Mouse (Mus musculus) thymus, postnatal 36 days (tissue): ENCODE measurements at regions not wholly inside any gene's neighbourhood (a gene's known extent, or its start where the extent isn't known, plus 50 kb on each side); places are given as distances from the start of the nearest gene placed in this dataset.
A peak's percentile ranks its signal among the peaks of the same experiment; 100 is the strongest.

Source experiments
- DNase-seq, 2 experiments: peaks; one replicate each; pipeline ENCODE4 v3.0.0; 2022; ENCODE audit warnings: mixed read lengths in 2 of 2

DNA sequence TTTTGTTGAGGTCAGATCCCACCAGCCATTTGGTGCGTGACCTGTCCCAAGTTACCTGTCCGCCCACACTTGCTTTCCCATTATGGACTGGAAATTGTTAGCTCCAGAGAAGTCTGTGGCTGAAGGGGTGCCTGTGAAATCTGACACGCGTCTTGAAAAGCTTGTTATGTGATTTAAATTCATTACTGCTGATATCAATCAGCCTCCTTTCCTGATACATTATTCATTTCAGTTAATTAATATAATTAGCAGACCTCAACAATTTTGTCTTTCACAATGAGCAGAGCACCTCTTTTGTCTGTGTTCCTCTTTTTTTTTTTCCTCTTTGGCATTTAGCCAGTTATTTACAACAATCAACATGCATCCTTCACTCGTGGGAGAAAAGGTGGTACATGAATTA, 58.6 kb upstream of the Grip1 start:
- DNase-seq = no peak

DNA sequence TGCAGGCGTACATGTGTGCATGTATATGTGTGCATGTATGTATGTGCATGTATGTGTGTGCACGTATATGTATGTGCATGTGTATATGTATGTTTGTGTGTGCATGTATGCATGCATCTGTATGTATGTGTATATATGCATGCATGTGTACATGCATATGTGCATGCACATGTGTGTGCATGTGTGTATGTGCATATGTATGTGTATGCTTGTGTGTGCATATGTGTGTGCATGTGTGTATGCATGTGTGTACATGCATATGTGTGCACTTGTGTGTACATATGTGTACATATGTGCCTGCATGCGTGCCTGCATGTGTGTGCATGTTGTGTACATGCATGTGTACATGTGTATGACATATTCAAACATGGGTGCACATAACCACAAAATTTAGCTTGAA, 65.7 kb upstream of the Grip1 start:
- no peak for DNase-seq

DNA sequence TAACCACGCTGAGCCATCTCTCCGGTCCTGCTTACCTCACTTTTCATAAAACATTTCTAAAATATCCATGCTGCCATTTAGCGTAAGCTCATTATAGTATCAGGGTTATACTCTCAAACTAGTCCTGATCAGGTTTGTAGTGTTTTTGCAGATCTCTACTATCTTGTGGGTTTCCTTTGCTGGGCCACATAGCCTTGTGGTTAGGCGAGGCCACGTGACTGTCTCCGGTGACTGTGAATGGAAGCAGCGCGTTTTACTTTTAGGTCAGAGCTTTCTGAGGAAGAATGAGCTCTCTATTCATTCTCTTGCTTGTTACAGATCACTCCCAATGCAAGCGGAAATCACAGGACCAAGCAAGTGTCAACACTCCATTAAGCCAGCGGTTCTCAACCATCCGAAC, 71.4 kb upstream of the Grip1 start:
- DNase-seq = peak; percentile 28 to 37

DNA sequence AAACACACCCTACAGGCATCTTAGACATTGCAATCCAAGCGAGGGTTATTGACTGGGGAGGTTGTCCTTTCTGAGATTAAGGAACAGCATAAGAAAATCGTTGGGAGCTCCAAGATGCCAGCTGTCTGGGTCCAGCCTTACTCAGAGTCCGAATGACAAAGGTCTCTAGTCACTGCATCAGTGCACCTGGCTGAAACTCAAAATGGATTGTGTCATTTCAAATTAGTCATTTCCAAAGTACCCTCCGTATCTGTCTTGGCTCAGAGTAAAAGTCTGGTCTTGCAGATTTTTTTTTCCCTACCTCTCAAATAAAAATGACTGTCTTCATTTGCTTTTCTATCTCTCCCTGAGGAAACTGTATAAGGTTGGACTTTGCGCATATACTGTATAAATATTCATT, 85.1 kb upstream of the Grip1 start:
- no peak for DNase-seq

DNA sequence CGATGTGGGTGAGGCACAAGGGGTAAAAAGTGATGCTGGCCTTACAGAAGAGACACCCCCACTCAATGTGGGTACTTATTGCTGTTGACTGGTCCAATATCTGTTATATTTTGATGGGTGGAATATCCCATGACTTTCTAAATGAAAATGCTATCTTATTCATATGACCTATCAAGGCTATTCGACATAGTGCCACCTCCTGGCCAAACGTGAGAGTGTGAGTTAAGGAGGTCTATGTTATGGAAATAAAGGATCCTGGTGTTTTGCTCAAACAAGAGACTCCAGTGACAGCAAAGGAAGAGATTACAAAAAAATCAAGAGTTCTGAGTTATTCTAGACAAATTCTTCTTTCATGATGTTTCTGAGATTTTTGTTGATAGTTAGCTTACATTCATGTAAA, 90.0 kb upstream of the Grip1 start:
- DNase-seq = peak; percentile 11 to 18

DNA sequence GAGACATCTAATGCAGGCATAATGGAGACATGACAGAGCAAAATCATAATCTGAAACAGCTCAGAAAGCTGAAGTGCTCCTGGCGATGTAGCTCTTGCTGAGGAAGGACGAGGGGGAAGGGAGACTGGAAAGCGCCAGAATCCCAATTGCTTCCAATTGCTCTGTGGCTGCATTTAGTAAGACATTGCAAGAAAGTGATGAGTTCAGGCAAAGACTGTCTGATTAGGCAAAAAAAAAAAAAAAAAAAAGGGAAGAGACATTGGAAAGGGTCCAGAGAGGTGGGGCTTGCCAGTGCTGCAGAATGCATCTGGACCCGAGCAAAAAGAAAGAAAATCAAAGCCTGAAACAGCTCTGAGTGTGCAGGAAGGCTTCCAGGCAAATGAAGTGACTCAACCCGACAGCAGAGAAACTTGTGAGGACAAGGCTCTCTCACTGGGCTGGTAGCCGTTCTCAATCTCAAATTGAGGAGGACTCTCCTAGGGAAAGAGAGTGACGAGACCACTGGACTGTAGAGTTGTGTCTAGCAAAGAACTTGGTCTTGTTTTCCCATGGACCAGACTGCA, 94.8 kb upstream of the Grip1 start:
- no peak for DNase-seq

DNA sequence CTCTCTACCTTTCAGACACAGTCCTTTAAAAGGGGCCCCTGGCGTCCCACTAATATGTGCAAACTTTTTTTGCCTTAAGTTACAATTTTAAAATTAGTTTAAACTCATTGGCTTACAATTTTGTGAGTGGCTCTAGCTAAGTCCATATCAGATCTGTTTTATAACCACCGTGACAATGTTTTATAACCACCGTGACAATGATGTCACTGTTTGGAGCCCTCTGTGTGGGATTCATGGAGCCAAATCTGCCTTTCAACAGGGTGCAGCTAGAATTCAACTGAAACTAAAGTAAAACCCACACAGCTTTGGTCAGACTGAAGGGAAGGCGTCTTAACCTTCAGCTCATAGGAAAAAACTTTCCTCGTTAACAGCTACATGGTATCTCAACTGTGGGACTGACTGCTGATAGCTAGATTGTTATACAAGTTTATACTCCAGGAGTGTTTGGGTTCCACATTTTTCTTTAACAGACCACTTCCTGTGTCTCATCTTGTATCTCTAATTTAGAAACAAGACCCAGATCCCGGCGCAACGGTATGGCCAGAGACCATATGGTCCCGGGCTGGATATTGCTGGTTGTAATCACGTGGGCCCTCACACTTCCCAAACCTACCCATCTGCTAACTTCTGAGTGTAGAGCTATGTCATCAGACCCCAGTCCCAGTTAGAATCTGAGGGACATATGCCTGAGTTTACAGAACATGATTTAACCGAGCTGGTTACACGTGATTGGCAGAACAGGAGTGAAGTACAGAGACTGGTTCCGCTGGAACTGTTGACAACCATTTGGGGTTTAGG, 102.7 kb upstream of the Cand1 start:
- DNase-seq = no peak

DNA sequence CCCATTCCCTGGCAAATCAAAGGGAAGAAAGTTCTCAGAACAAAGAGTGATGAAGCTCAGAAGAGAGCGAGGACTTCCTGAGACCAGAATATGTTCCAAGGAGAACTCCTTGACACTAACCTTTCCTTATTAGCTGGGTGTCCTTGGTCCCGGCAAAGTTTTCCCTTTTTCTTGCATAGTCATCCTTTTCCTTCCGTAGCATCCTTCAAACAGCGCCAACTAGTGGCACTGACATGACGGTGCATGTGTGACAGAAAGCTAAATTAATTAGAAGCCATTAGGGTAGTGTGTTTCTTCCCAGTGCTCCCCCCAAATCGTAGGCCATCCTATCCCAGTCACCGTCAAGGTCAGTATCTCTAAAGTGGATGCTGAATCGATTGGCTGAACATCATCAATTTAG, 100.5 kb upstream of the Cand1 start:
- DNase-seq = no peak

DNA sequence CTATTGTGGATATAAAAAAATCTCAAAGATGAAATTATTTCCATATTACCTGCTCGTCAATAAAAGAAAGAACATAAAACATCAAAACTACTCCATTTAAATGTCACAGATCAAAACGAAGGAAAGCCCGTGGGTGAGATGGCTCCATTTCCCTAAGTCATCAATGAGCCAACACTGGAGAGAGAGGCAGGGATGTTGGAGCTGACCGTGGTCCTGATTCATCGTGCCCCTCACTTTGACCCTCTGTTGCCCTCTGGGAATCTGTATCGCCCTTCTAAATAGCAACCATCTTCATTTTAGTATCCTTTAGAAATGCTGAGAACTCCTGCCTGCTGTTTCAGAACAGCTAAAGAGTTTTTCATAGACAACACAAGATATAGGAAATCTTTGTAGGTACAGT, 87.1 kb upstream of the Cand1 start:
- no peak for DNase-seq

DNA sequence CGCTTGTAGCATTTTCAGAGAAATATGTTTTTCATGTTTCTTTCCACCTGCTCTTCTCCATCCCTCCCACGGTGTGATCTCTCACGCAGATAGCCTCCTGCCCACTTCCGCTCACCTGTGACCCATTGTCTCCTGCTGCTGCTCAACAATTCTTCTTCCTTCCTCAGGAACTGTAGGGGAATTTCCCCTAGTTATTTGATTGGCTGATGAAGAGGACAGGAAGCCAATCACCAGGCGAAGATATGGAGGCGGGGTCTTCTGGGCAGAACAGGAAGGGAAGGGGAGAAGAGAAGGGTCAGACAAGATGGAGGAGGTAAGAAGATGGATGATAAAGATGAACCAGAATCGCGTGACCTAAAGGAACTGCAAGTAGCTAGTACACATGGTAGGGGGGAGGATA, 80.1 kb upstream of the Cand1 start:
- no peak for DNase-seq

DNA sequence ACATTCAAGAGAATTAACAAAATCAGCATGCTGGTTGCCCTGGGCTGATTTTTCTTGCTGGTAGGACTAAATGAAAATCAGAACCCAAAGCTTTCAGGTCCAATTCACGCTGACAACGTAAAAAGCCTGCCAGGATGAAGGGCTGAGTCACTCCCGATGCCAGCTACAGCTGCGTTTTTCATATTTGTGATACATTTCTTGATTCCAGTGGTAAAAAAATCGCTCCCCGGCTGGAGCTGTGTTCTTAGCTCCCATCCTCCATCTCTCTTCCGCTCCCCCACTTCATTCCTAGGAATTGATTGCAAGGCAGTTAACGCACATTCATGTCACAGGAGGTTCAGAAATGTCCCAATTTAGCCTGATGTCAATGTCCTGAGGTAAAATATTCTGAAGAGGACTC, 78.6 kb upstream of the Cand1 start:
- DNase-seq = no peak

DNA sequence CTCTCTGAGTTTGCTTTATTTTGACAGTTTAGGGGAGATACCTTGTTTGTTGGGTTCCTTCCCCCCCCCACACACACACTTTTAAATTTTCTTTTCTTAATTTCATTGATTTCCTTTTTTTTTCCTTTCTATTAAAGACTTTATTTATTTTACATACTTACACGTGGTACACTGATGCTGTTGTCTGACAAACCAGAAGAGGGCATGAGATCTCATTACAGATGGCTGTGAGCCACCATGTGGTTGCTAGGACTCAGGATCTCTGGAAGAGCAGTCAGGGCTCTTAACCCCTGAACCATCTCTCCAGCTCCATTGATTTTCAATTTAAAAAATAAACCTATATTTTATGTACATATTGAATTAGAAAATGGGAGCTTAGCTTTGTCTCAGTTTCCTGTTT, 71.7 kb upstream of the Cand1 start:
- DNase-seq = no peak

DNA sequence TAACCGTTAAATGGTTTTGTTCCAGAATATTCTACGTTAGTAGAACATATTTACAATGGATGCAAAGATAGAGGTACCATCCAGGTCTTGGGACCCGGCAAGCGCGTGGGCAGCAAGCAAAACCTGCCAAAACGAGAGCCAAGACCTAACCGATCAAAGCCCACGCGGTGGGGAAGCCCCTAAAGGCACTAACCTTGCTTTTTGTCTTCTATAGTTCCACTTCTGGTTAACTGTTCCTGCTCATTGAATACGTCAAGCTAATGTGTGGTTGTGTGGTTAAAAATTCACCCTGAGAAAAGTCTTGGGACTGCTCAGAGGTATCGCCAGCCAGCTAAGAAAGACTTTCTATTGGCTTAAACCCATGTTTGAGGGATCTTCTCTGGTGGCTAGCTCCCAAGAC, 55.9 kb upstream of the Cand1 start:
- no peak for DNase-seq

DNA sequence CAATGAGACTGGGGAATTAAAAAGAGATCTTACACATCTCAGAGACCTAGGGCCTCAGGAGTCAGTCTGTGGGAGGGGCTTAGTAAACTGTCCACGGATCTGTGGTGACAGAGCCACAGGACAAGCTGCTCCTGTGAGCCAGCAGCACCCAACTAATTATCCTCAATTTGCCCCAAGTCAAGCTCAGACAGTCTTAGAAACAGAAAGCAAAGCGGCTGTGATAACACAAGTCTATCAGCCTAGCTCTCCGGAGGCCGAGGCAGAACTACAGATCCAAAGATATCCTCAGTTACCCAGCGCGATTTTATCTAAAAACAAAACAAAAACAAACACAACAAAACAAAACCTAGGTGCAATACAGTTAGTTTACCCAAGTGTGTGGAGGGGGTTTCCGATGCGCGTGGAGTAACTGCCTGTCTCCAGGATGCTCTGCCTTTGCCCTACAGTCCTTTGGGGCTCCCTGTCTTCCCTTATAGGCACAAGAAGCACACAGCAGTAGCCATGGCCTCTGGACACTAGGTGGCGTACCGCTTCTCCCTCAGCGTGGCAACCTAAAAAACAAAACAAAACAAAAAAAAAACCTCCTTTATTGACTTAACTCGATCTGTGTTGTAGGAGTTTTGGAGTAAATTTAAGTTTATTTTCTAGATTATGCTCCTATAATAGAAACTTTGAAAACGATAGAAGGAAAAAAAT, 54.7 kb upstream of the Cand1 start:
- peak; percentile 39 for DNase-seq

DNA sequence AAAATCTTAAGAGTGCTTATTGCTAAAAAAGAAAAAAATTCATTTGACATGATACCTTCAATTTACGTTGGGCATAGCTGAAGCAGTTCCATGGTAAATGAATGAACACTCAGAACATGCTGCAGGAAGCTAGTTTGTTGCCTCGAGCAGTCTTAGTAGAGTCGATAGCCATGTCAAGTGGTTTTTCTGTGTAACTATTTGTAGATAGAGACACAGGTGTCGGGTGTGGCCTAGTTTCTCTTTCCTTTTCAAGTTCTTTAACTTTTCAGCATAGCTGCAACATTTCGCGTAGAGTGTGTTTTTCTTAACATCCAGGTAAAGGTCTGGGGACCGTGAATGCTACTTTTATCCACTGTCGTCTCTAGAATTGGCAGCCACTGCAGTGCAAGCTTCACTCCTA, 53.5 kb upstream of the Cand1 start:
- peak in 1 of 2 experiments; percentile 5 for DNase-seq
